Mouse (Mus musculus): ENCODE data around the gene Ttc29.

Gene Ttc29

DNA sequence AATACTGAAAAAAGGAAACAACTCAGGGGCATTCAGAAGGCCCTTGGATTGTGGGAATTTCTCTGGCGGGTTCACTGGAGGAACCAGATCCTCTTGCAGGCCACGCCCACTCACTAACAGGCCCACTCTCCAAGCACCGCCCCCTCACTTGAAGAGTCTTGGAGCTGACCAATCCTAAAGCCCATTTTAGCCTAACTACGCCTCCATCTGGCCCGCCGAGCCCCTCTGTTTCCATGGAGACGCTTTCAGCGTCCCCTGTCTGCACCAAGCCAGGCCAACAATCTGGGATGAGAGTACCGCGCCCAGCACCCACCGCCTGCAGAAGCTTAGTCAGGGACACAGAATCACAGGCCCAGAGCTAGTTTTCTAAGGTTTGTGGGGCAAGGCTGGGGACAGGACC is at the start of gene Ttc29:
TSS of gene Ttc29 (plus strand) at position 224 of the 400 bp plus-strand sequence.
- peak; percentile 47 for DNase-seq

DNA sequence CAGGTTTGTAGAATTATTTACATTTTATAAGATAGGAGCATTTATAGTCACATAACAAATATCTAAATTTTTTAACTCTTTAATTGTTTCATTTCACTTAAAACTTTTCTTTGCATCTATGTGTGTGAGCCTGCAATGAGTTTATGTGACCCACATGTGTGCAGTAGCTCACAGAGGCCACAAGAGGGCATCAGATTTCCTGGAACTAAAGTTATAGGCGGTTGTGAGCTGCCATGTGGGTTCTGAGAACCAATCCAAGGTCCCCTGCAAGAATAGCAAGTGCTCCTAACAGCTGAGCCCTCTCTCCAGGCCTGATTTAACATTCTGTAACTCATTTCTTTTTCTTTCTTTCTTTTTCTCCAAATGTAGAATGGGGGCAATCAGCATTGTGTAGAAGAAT is 41.7 kb upstream of the Ttc29 start:
- no peak for DNase-seq

DNA sequence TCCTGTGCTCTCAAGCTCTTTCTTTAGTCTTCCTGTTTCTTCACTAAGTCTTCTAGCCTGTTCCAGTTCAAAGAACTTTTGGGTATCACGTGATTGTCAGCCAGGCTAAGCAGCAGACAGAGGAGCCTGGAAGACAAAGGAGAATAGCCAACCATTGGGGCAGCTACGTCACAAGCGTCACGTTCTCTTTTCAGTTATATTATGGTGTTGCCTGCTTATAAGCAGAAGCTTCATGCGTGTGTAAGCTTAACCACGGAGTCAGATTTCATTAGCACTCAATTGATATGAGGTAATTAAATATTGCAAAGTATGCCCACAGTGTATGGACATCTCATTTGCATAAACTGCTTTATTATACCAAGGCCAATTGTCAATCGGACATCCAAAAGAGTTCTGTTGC is 30.4 kb upstream of the Ttc29 start:
- DNase-seq, result no peak

- no peak for DNase-seq
These were observed 29.7 kb upstream of the Ttc29 start for GRCm38 (mm10) chr8:78183414-78183813.

DNA sequence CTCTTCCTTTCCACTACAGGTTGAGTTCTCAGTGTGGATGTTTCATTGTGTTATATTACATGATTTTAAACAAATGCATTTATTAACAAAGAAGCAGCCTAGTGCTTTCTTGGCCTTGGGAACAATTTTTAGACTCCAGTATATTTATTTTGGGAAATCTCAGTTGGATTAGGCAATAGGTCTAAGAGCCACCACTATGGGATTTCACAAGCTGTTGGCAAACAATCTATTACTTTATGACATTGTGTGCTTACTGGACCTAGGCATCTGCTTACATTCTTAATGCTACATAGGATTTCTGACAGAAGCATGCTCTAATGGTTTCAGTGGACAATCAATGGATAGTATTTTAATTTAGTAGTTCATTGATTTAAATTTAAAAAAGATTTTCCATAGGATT is 26.0 kb upstream of the Ttc29 start:
- DNase-seq, result no peak

DNA sequence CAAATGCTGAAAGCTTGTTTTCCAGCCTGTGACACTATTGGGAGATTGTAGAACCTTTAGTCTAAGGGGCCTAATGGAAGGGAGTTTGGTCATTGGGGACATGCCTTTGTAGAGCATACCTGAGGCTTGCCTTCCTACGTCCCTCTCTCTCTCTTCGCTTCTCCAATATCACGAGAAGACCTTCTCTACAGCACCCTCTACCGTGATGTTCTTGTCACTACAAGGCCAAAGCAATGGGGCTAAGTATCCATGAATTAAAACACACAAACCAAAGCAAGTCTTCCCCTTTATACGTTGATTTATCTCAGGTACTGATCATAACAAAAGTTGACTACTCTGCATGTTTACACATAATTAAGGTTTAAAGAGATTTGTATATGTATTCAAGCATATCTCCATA is 8.9 kb upstream of the Ttc29 start:
- no peak for DNase-seq

DNA sequence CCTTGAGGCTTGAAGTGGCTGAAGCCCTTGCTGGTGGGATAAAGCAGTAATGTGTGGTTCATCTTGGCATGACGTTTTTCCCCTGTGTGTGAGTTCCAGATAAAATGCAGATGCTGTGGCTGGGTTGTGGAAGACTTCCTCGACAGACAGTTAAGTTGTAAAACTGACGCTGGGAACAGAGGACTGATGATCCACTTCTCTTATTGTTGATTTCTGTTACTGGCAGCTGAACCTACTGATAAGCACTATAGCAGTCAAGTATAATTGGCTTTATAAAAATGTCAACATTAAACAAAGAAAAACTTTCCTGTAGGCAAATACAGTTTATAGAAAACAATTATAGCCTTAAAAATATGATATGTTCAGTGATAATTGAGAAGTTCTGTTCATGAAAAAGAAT is 2.7 kb upstream of the Ttc29 start:
- DNase-seq, result no peak

GRCm38 (mm10) chr8:78214645-78215044 is 1.5 kb downstream of the Ttc29 start:
- no peak for DNase-seq

GRCm38 (mm10) chr8:78226087-78226486 is 13.0 kb downstream of the Ttc29 start:
- DNase-seq, result no peak

GRCm38 (mm10) chr8:78230721-78231120 is 17.6 kb downstream of the Ttc29 start:
- no peak for DNase-seq

GRCm38 (mm10) chr8:78232870-78233707 is 20.0 kb downstream of the Ttc29 start:
- DNase-seq, result no peak

- no peak for DNase-seq
These were observed 20.7 kb downstream of the Ttc29 start for GRCm38 (mm10) chr8:78233708-78234201.

DNA sequence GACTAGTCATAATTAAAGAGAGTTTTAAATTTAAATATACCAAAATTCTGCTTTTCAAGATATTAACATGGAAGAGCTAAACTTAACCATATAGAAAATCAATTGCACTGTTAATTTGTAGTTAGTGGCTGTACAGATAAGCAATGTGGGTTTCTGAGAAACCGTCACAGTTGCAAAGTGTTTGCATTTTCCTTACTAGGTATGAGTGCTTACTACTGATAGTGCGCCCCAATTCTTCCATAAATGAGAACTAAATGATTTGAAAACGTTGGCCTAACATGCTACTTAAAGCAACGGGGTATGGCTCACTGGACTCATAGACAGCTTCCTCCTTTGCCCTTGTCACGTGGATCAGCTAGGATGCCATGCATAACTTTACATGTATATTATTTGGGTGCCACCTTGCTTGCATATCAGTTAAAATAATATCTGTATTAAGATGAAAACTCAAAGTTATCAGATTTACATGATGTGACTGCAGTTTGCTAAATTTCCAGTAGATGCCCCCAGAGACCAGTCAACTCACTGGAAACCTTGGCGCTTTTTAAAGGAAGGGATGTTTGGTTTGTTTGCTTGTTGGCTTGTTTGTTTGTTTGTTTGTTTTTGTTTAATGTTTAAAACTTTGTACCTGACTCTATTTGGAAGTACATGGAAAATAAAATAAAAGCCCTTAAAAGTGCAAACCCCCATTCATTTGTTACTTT is 25.0 kb downstream of the Ttc29 start:
- DNase-seq, result peak; percentile 22

DNA sequence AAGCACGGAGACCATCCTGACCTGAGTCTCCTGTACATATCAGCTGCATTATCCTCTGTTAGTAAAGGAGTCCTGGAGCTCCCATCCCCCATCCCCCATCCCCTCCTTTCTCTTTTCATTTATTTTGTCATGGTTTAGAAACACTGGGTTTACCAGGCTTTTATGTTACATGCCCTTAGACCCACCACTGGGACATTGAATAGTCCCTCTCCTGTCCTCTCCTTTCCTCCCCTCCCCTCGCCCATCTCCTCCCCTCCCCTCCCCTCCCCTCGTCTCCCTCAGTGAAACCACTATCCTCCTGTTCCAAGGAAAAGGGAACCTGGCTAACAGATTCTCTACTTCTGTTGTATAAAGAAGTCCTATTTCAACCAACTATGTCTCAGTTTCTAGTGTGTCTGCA is 38.0 kb downstream of the Ttc29 start:
- DNase-seq, result no peak

- no peak for DNase-seq
These were observed 41.3 kb downstream of the Ttc29 start for GRCm38 (mm10) chr8:78254374-78254773.

- no peak for DNase-seq
These were observed 41.9 kb downstream of the Ttc29 start for GRCm38 (mm10) chr8:78255011-78255410.

DNA sequence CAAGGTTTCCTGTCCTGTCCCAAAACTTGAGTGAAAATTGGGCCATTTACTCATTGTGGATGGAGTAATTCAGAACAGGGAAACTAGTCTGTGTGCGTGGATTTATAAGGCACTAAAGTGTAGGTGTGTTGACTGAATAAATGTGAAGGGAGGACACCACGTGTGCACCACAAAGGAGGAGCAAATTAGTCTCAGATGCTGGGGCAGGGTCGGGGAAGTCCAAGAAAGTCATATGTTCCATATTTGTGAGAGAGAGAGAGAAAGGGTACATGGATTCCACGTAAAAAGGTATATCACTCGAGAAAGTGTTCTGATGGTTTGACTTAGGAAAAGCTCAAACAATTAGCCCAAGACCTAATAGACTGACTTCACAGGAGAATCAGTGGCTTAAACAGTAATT is 52.4 kb downstream of the Ttc29 start:
- DNase-seq, result no peak

GRCm38 (mm10) chr8:78266231-78266630 is 53.1 kb downstream of the Ttc29 start:
- no peak for DNase-seq

- DNase-seq, result no peak
These were observed 54.9 kb downstream of the Ttc29 start for GRCm38 (mm10) chr8:78267894-78268411.

- DNase-seq, result no peak
These were observed 56.2 kb downstream of the Ttc29 start for GRCm38 (mm10) chr8:78269281-78269680.

GRCm38 (mm10) chr8:78271391-78271790 is 58.3 kb downstream of the Ttc29 start:
- no peak for DNase-seq

- no peak for DNase-seq
These were observed 63.0 kb downstream of the Ttc29 start for GRCm38 (mm10) chr8:78276120-78276519.

GRCm38 (mm10) chr8:78277411-78277810 is 64.3 kb downstream of the Ttc29 start:
- DNase-seq, result no peak

DNA sequence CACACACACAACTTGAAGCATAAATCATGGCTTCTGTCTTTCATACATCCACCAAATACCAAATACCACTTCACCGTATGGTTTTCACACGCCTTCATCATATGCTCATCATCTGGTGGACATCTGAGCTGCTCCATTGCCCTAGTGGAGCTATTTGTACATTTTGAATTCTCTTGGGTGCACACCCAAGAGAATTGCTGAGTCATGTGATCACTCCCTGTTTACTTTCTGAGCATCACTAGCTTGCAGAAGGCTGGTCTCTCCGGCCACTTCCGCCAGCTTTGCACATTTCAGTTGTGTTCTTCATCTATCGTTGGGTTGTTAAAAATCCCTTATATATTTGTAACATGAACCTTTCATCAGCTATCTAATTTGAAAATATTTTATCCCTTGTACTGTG is 65.5 kb downstream of the Ttc29 start:
- DNase-seq, result no peak

Measured in right cerebral cortex, postnatal 4 days (tissue).